Mouse (Mus musculus) C2C12 (cell line): ENCODE data around the gene Camta1.

Experiments used
- CTCF ChIP-seq: IDR thresholded peaks from one replicate; pipeline ENCODE4 v1.5.1; 2011; ENCODE audit not compliant: control insufficient read depth, insufficient read depth, insufficient read length
- FOSL1 ChIP-seq: IDR thresholded peaks from one replicate; pipeline ENCODE4 v1.8.0; 2011; ENCODE audit warnings: mild to moderate bottlenecking, low read length; ENCODE audit not compliant: poor library complexity, insufficient read depth, severe bottlenecking
- MAX ChIP-seq: IDR thresholded peaks from one replicate; pipeline ENCODE4 v1.6.1; 2011; ENCODE audit warnings: mild to moderate bottlenecking, control low read depth
- MYOD1 ChIP-seq: IDR thresholded peaks from one replicate; pipeline ENCODE4 v1.6.1; 2011; ENCODE audit warnings: low read depth; ENCODE audit not compliant: control insufficient read depth, insufficient read length
- MYOG ChIP-seq: IDR thresholded peaks from one replicate; pipeline ENCODE4 v1.6.1; 2011; ENCODE audit not compliant: control insufficient read depth, insufficient read length; ENCODE audit errors: extremely low read depth
- USF1 ChIP-seq: IDR thresholded peaks from one replicate; pipeline ENCODE4 v1.6.1; 2011; ENCODE audit warnings: low read depth, mild to moderate bottlenecking, control low read depth, moderate library complexity

DNA sequence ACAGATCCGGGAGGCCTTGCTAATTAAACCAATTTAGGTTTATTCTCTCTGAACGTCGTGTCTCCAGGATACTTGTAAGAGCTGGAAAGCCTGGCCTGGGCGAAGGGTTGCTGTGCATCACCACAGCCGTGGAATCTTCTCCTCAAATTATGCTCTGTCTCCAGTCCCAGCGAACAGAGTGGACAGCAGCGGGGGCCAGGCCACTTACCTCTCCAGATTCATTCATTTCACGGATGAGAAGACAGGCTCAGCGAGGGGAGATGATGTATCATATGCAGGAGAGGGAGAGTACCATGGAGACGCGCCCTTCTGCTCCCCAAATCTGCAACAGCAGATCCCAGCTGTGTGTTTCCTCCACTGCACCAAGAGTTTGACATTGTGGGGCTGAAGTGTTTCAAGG, 711.6 kb downstream of the Camta1 start:
- TF ChIP-seq CTCF: no peak
- no peak for TF ChIP-seq USF1
- TF ChIP-seq MYOG: no peak
- TF ChIP-seq MYOD1: no peak
- no peak for TF ChIP-seq FOSL1
- no peak for TF ChIP-seq MAX
